Mouse (Mus musculus) lung, embryonic 16.5 days (tissue): ENCODE data around the gene Nkx3-2. TPM values are rescaled to one million over a fixed set of nuclear protein-coding genes. Genes with fewer than 3 reads are reported as not detected.
A peak's percentile ranks its signal among the peaks of the same experiment; 100 is the strongest.

Experiments used
- ATAC-seq: fragments of 200-750 bp; cut with Nextera tagmentation; 2 replicates; pipeline ENCODE4 v1.8.0; 2017; ENCODE audit warnings: low read depth, mild to moderate bottlenecking, moderate library complexity
- H3K27ac ChIP-seq: fragments of 300-500 bp; sonication (generic); 2 replicates; pipeline ENCODE4 v1.5.1; 2014; ENCODE audit warnings: mild to moderate bottlenecking, control low read depth, low read length
- H3K27me3 ChIP-seq: fragments of 300-500 bp; sonication (generic); 2 replicates; pipeline ENCODE4 v1.6.1; 2014; ENCODE audit warnings: low read depth, low read length, mixed read lengths; ENCODE audit not compliant: control insufficient read depth, insufficient read depth
- H3K36me3 ChIP-seq: fragments of 300-500 bp; sonication (generic); 2 replicates; pipeline ENCODE4 v1.6.1; 2014; ENCODE audit warnings: low read length; ENCODE audit not compliant: control insufficient read depth, insufficient read depth
- H3K4me1 ChIP-seq: fragments of 300-500 bp; sonication (generic); replicated peaks from 2 replicates; pipeline ENCODE4 v1.6.1; 2014; ENCODE audit warnings: low read length, mixed read lengths; ENCODE audit not compliant: control insufficient read depth, insufficient read depth
- H3K4me2 ChIP-seq: fragments of 300-500 bp; sonication (generic); 2 replicates; pipeline ENCODE4 v1.6.1; 2014; ENCODE audit warnings: low read depth, low read length, control low read depth
- H3K4me3 ChIP-seq: fragments of 300-500 bp; sonication (generic); 2 replicates; pipeline ENCODE4 v1.5.1; 2014; ENCODE audit warnings: mild to moderate bottlenecking, low read length, control low read depth
- H3K9ac ChIP-seq: fragments of 300-500 bp; sonication (generic); 2 replicates; pipeline ENCODE4 v1.6.1; 2014; ENCODE audit warnings: low read length, control low read depth
- H3K9me3 ChIP-seq: fragments of 300-500 bp; sonication (generic); 2 replicates; pipeline ENCODE4 v1.6.1; 2016; ENCODE audit warnings: low read length; ENCODE audit not compliant: control insufficient read depth
- WGBS: fragments of 180-500 bp; shearing (Covaris S2); extraction: QIAGEN DNeasy Blood & Tissue Kit; methylation state at CpG from one replicate; pipeline ENCODE4 v1.1.7; 2014; 5-methylcytosine and 5-hydroxymethylcytosine counted together
- polyA plus RNA-seq: library from polyadenylated mRNA; unstranded; fragments of >200 nt; fragmentation: Nextera tagmentation; extraction: Ambion mirVana; gene quantifications from 2 replicates; pipeline ENCODE4 v1.2.1, GENCODE M21; 2015

Nkx3-2 gene
- polyA plus RNA-seq, 1 experiment from 2014 or later: not detected

DNA sequence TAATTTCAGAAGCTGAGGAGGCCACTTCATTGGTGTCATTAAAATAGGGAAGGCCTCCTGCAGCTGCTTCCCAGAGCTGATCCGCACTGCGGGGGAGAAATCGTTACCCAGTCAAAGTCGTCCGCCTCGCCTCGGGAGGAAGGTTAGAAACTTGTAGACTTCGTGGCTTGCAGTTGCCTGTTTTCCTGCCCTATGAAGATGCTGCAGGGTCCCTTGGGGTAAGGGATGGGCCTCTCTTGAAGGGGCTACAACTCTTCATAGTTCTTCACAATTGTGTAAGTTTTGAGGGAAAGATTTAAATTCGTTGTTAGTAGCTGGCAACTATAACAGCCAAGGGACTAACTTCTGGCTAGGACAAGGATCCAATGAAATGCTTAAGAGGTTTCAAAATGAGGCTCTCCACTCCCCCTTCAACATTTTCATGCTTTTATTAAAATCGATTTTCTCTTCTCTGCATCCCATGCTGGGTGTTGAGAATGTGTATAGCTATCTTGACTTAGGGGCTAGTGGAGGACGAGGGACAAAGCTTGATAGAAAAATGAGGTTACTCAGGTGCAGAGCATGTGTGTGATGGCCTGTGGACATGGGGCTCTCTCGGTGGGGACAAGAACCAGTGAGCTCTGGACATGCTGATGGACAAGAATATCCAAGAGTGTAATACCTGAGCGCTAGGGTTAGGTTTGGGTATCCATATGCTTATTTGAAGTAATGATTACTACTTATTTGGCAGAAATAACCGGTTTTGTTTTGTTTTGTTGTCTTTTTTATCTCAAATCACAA lies 1.5 kb upstream of the Nkx3-2 start:
- H3K9me3 ChIP-seq: no peaks in the 10 kb centered on the region
- peaks cover 10% of the 10 kb centered on the region; the same call in 1 of the 2 replicates for H3K4me1 ChIP-seq
- no peaks in the 10 kb centered on the region for H3K36me3 ChIP-seq
- no peak overlapping the region for H3K4me3 ChIP-seq
- H3K4me2 ChIP-seq: no peak overlapping the region
- WGBS: 5% methylated on average over 14 of the region's 14 CpGs
- no peak overlapping the region for H3K27ac ChIP-seq
- peaks cover 71% of the 10 kb centered on the region for H3K27me3 ChIP-seq
- H3K9ac ChIP-seq: no peak overlapping the region
- ATAC-seq: no peak

- 3% methylated on average over 41 of the region's 41 CpGs for WGBS
- ATAC-seq: peak; percentile 45; the same call in 1 of the 2 replicates
- peak overlapping the region; percentile 42 for H3K4me3 ChIP-seq
- H3K4me2 ChIP-seq: peak overlapping the region; percentile 56
- no peak overlapping the region for H3K27ac ChIP-seq
- H3K9ac ChIP-seq: no peak overlapping the region
- H3K27me3 ChIP-seq: peaks cover 89% of the 10 kb centered on the region
- peaks cover 10% of the 10 kb centered on the region; the same call in 1 of the 2 replicates for H3K4me1 ChIP-seq
- H3K36me3 ChIP-seq: no peaks in the 10 kb centered on the region
- H3K9me3 ChIP-seq: no peaks in the 10 kb centered on the region
Observed at GRCm38 (mm10) chr5:41762947-41763730, 1.2 kb downstream of the Nkx3-2 start.

DNA sequence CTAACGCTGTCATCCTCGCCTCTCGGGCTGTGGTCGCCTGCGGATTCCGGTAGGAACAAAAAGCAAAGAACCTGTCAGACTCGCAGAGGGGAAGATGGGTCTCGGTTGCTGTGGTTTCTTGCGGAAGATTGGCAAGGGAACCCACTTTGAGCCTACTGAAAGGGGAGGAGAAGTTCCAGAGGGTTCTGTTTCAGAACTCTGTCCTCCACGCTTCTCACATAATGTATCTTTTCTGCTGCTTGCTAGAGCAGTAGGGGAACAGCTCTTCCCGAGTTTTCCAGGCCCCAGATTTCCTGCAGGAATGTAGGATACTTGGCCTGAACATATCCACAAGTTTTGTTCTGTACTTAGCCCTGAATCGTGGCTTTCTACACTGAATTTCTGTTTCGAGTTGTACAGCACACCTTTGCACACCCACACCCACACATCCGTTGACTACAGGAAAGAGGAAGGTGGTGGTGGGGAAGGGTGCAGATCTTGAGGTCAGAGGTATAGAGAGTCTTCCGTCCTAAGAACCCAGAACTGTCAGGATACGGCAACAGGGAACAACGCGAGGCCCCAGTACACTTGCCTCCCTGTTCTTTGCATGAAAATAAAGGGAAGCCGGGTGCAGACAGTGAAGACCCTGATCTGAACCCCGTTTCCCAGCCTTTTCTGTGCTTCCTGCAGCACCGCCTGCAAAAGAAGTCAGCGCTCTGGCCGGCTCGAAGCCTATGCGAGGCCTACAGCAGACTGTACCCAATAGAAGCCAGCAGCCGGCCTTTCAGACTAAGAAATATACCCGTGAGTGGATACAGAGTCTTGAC lies 2.0 kb downstream of the Nkx3-2 start:
- H3K9ac ChIP-seq: no peak overlapping the region
- H3K9me3 ChIP-seq: no peaks in the 10 kb centered on the region
- 0 out of 2 replicates have a peak overlapping the region, but pooled peaks have one; percentile 18 for H3K4me2 ChIP-seq
- H3K27ac ChIP-seq: no peak overlapping the region
- H3K4me1 ChIP-seq: peaks cover 8% of the 10 kb centered on the region; the same call in 1 of the 2 replicates
- no peaks in the 10 kb centered on the region for H3K36me3 ChIP-seq
- H3K4me3 ChIP-seq: no peak overlapping the region
- no peak for ATAC-seq
- peaks cover 90% of the 10 kb centered on the region for H3K27me3 ChIP-seq
- 9% methylated on average over 27 of the region's 27 CpGs for WGBS

DNA sequence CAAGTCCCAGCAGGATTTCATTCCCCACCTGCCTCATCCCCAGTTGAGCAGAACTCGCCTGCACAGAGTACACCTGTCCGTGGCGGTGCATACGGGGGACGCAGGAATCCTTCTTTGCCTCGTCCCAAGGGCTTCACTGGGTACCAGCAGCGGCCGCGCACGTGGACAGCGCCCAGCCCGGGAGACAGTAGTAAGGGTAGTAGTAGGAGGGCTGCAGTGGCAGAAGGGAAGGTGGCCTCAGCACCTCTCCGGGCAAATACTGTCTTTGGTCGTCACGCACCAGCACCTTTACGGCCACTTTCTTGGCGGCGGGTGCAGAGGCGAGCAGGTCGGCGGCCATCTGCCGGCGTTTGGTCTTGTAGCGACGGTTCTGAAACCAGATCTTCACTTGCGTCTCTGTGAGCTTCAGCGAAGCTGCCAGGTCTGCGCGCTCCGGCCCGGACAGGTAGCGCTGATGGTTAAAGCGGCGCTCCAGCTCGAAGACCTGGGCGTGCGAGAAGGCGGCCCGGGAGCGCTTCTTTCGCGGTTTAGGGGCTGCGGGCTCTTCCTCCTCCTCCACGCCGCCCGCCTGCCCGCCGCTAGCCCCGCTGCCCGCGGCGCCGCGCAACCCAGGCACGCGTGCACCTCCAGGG lies 2.7 kb downstream of the Nkx3-2 start:
- under 1% methylated on average over 54 of the region's 56 CpGs for WGBS

GRCm38 (mm10) chr5:41760831-41761508 lies 3.3 kb downstream of the Nkx3-2 start:
- H3K4me1 ChIP-seq: peaks cover 8% of the 10 kb centered on the region; the same call in 1 of the 2 replicates
- H3K4me3 ChIP-seq: no peak overlapping the region
- no peak overlapping the region for H3K27ac ChIP-seq
- peaks cover 90% of the 10 kb centered on the region for H3K27me3 ChIP-seq
- no peak for ATAC-seq
- H3K9ac ChIP-seq: no peak overlapping the region
- 4% methylated on average over 22 of the region's 22 CpGs for WGBS
- H3K9me3 ChIP-seq: no peaks in the 10 kb centered on the region
- H3K36me3 ChIP-seq: no peaks in the 10 kb centered on the region
- H3K4me2 ChIP-seq: no peak overlapping the region

More for the DNA sequence above, 2.7 kb downstream of the Nkx3-2 start:
- no peaks in the 10 kb centered on the region for H3K36me3 ChIP-seq
- H3K27me3 ChIP-seq: peaks cover 90% of the 10 kb centered on the region
- H3K4me1 ChIP-seq: peaks cover 8% of the 10 kb centered on the region; the same call in 1 of the 2 replicates
- H3K9me3 ChIP-seq: no peaks in the 10 kb centered on the region
- ATAC-seq: no peak
- H3K27ac ChIP-seq: no peak overlapping the region
- H3K9ac ChIP-seq: no peak overlapping the region
- peak overlapping the region; percentile 18; the same call in 1 of the 2 replicates for H3K4me2 ChIP-seq
- H3K4me3 ChIP-seq: 0 out of 2 replicates have a peak overlapping the region, but pooled peaks have one; percentile 6

GRCm38 (mm10) chr5:41760071-41760470 lies 4.2 kb downstream of the Nkx3-2 start:
- WGBS: 6% methylated on average over 8 of the region's 8 CpGs
- Histone ChIP-seq H3K27me3 (peaks cover 91% of the 10 kb centered on the region), H3K4me3 (no peak overlapping the region), H3K4me2 (no peak overlapping the region), H3K27ac (no peak overlapping the region), H3K9ac (no peak overlapping the region), H3K4me1 (peaks cover 8% of the 10 kb centered on the region; the same call in 1 of the 2 replicates), H3K9me3 (no peaks in the 10 kb centered on the region), H3K36me3 (no peaks in the 10 kb centered on the region)
- no peak for ATAC-seq

GRCm38 (mm10) chr5:41758671-41759639 lies 5.3 kb downstream of the Nkx3-2 start:
- Histone ChIP-seq H3K27ac (no peak overlapping the region), H3K4me2 (no peak overlapping the region), H3K4me3 (no peak overlapping the region), H3K4me1 (peaks cover 5% of the 10 kb centered on the region; the same call in 1 of the 2 replicates), H3K9ac (no peak overlapping the region), H3K36me3 (no peaks in the 10 kb centered on the region), H3K27me3 (peaks cover 93% of the 10 kb centered on the region), H3K9me3 (no peaks in the 10 kb centered on the region)
- WGBS: 11% methylated on average over 19 of the region's 19 CpGs
- no peak for ATAC-seq
